Comparison of ENCODE assay signal across 8 mouse cellular contexts in the genomic region with DNA sequence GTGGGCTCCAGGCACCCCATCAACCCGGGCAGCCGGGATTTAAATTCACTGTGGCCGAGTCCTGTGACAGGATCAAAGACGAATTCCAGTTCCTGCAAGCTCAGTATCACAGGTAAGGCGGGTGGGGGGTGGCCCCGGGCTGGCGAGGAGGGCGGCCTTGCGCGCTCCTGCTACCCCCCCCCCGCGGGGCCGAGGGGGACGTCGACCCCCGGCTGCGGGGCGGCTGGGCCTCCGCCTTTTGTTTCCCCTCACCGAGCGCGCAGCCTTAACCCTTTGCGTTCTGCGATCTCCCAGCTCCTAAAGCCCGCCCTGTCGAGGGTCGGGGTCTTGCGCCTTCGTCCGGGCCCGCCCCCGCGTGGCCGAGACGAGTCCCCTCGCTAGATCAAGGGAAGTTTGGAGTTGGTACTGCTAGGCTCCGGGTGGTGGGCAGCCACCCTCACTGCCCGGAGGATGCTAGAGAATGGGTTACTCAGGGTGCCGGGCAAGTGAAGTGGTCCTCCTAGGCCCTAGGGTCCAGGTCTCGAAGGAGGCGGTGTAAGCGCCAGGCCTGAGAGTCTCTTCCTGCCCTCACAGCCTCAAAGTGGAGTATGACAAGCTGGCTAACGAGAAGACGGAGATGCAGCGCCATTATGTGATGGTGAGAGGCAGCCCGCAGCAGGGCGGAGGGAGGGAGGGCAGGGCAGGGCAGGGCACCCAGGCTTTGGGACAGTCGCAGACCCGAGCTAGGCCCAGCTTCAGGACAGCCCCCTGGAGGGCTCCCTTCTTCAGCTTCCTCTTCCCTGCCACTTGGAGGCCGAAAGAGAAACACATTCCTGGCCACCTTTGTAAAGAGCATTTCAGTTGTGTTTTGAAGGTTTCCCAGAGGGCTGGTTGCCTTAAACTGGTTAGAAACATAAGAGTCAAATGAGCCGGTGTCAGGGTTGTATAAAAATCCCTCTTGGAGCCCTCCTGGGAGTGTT. TPM values are rescaled to one million over a fixed set of nuclear protein-coding genes. Genes with fewer than 3 reads are reported as not detected.
DNase-seq lines count a peak whose midpoint lies in the region; ATAC-seq and TF ChIP-seq lines count a peak whose summit lies in the region.

No protein-coding gene starts in this region.

- ATAC-seq in lung, embryonic 14.5 days (ENCODE audit: insufficient read depth): no peak
- no peak for ATAC-seq in embryonic facial prominence, embryonic 15.5 days (ENCODE audit: insufficient number of reproducible peaks, low FRiP score, low TSS enrichment, low read depth)

- TF ChIP-seq CTCF in lung, embryonic 14.5 days (IDR thresholded peaks at IDR 0.05; ENCODE audit: low read depth): peak; percentile 44; the same call in 1 of the 2 replicates

- H3K27me3 ChIP-seq in lung, embryonic 14.5 days (ENCODE audit: insufficient read depth, low read length): no peaks in the 10 kb centered on the region
- H3K27me3 ChIP-seq in embryonic facial prominence, embryonic 15.5 days: no peaks in the 10 kb centered on the region

- peak overlapping the region; percentile 93 for H3K4me3 ChIP-seq in lung, embryonic 14.5 days (ENCODE audit: low read depth, low read length)
- peak overlapping the region; percentile 86 for H3K4me3 ChIP-seq in embryonic facial prominence, embryonic 15.5 days (replicated peaks)

- 1% methylated on average over 51 of the region's 51 CpGs for WGBS in lung, embryonic 14.5 days
- WGBS in embryonic facial prominence, embryonic 15.5 days: 1% methylated on average over 49 of the region's 51 CpGs

- H3K9ac ChIP-seq in lung, embryonic 14.5 days: peak overlapping the region; percentile 98
- H3K9ac ChIP-seq in embryonic facial prominence, embryonic 15.5 days: peak overlapping the region; percentile 98

- peak overlapping the region; percentile 97 for H3K27ac ChIP-seq in lung, embryonic 14.5 days (ENCODE audit: low read depth)
- peak overlapping the region; percentile 95 for H3K27ac ChIP-seq in embryonic facial prominence, embryonic 15.5 days (replicated peaks)

- peak overlapping the region; percentile 99 for H3K4me2 ChIP-seq in lung, embryonic 14.5 days
- peak overlapping the region; percentile 85 for H3K4me2 ChIP-seq in embryonic facial prominence, embryonic 15.5 days (replicated peaks)

- DNase-seq in lung, embryonic 14.5 days: peak; percentile 79
- no peak for DNase-seq in lung, postnatal 25 days (ENCODE audit: low spot score)
- peak; percentile 49 for DNase-seq in adipocyte (ENCODE audit: low spot score)
- peak; percentile 70 for DNase-seq in induced T-regulatory cell, adult 2 months (ENCODE audit: low read depth)
- DNase-seq in lung, postnatal 36 days: peak; percentile 34
- DNase-seq in spleen, postnatal 4 days (ENCODE audit: low spot score in 2 of 2): peak; percentile 29 to 74
- DNase-seq in layer of hippocampus, adult 11-12 months (ENCODE audit: low spot score): no peak

- H3K36me3 ChIP-seq in lung, embryonic 14.5 days (ENCODE audit: insufficient read depth): peaks cover 42% of the 10 kb centered on the region
- H3K36me3 ChIP-seq in embryonic facial prominence, embryonic 15.5 days: 0 out of 2 replicates have a peak, but pooled peaks cover 8% of the 10 kb centered on the region

- H3K9me3 ChIP-seq in lung, embryonic 14.5 days (ENCODE audit: low read depth, low read length): no peaks in the 10 kb centered on the region
- H3K9me3 ChIP-seq in embryonic facial prominence, embryonic 15.5 days (replicated peaks): no peaks in the 10 kb centered on the region

- H3K4me1 ChIP-seq in lung, embryonic 14.5 days (ENCODE audit: insufficient read depth): peaks cover 44% of the 10 kb centered on the region
- H3K4me1 ChIP-seq in embryonic facial prominence, embryonic 15.5 days: peaks cover 69% of the 10 kb centered on the region

RNA-seq across cellular contexts. Expression of gene Tle3, which starts 2.1 kb away (rescaled TPM):
- polyA plus RNA-seq in lung, embryonic 14.5 days (2014; fragmentation: Nextera tagmentation; extraction: Ambion mirVana): 28.7 and 32.5 TPM in 2 replicates
- 35.3 and 36.0 TPM in 2 replicates for polyA plus RNA-seq in embryonic facial prominence, embryonic 15.5 days (2015; fragmentation: Nextera tagmentation; extraction: Ambion mirVana)

Comparison
In these comparisons a context has a peak if more than half of its experiments do, and no peak if none do; other contexts are left out.
1. DNase-seq: peak in lung, embryonic 14.5 days (single experiment), adipocyte (single experiment), induced T-regulatory cell, adult 2 months (single experiment), lung, postnatal 36 days (single experiment) and spleen, postnatal 4 days (2 of 2); none in lung, postnatal 25 days (single experiment) and layer of hippocampus, adult 11-12 months (single experiment).